Mouse (Mus musculus): Measurements from ENCODE around the gene Hsd17b12.

- TF ChIP-seq CTCF (conservative IDR thresholded peaks at IDR 0.05; ENCODE audit: low read length) (no peak), POU5F1 (IDR thresholded peaks at IDR 0.05; ENCODE audit: borderline replicate concordance, low read length) (no peak), NANOG (IDR thresholded peaks at IDR 0.05; ENCODE audit: borderline replicate concordance, low read length) (no peak)
Observed at GRCm38 (mm10) chr2:94024637-94025036, 133.1 kb downstream of the Hsd17b12 start.

Data from E14TG2a.4 (cell line).